Mouse (Mus musculus) brain, embryonic 14.5 days (tissue): ENCODE measurements around the gene Stk31. TPM values are rescaled to one million over a fixed set of nuclear protein-coding genes. Genes with fewer than 3 reads are reported as not detected.

Experiments used
- DNase-seq: peaks from one replicate; pipeline ENCODE4 v3.0.0-alpha.2; 2011; ENCODE audit warnings: low read depth
- CTCF ChIP-seq: fragments of 200-500 bp; IDR thresholded peaks from 2 replicates; pipeline ENCODE4 v1.5.1; 2012; ENCODE audit warnings: inconsistent platforms, mild to moderate bottlenecking, moderate library complexity, borderline replicate concordance; ENCODE audit not compliant: insufficient read depth, insufficient read length; ENCODE audit errors: extremely low read depth
- POLR2A ChIP-seq: fragments of 200-500 bp; IDR thresholded peaks from 2 replicates; pipeline ENCODE4 v1.6.1; 2012; ENCODE audit warnings: mild to moderate bottlenecking, inconsistent platforms, borderline replicate concordance; ENCODE audit not compliant: poor library complexity, insufficient read depth, insufficient read length, severe bottlenecking; ENCODE audit errors: extremely low read depth
- polyA plus RNA-seq: library from polyadenylated mRNA; depleted of rRNA; stranded (reverse); fragments of >200 nt; gene quantifications from 2 replicates; pipeline ENCODE4 v1.2.3, GENCODE M21; 2012; rRNA removed

Stk31 gene
- 0.03 and 0.11 TPM in 2 replicates for polyA plus RNA-seq

DNA sequence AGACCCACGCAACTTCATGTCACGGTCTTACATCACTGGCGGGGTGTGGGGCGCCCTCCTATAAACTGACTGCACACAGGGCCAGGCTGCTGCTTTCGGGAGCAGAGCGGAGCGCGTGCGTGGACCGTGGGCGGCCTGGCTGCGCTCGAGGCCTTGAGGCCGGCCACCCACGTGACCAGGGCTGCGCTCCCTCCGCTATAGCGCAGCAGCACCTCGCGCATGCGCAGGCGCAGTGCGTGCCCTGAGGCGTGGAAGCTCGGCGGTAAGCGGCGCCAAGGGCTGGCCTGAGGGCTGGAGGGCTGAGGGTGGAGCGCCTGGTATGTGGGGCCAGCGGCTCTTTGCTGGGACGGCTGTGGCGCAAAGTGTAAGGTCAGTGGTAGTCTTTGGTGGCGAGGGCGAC is at the start of gene Stk31:
Gene Stk31, plus strand, starts transcription at position 289 of the 400 bp plus-strand sequence.
- TF ChIP-seq CTCF: no peak
- TF ChIP-seq POLR2A: no peak
- no peak for DNase-seq

DNA sequence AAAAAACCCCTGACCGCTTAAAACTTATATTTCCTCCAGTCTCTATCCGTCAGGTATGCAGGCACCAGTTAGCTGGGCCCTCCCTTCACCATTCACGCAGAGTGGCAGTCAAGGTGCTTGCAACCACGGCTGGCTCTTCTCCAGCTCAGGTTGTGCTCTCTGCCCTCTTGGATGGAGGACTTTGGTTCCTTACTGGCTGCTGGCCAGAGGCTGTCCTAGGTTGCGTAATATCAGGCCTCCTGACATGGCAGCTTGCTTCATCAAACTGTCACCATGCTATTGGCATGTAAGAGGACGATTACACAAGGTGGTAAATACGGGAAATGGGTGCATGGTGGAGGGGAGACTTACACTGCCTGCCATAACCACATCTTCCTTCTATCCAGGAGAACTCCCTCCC is 45.6 kb upstream of the Stk31 start:
- no peak for TF ChIP-seq CTCF
- no peak for TF ChIP-seq POLR2A
- DNase-seq: no peak

DNA sequence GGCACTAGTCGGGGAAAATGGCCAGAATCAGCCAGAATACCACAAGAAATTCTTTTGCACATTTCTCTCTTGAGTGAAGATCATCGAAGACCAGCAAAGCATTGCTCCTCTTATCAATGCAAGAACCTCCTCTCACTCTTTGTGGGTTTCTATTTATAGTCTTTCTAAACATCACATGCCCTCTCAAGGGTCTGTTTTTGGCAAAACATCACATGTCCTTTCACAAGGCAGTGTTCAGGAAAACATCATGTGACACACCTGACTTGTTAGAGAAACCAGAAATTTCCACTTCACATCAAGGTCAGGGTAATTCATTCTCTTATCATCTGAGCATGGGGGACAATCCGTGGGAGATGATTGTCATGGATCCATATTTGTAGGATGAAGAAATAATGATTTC is 40.8 kb upstream of the Stk31 start:
- TF ChIP-seq POLR2A (no peak), CTCF (no peak)
- no peak for DNase-seq

DNA sequence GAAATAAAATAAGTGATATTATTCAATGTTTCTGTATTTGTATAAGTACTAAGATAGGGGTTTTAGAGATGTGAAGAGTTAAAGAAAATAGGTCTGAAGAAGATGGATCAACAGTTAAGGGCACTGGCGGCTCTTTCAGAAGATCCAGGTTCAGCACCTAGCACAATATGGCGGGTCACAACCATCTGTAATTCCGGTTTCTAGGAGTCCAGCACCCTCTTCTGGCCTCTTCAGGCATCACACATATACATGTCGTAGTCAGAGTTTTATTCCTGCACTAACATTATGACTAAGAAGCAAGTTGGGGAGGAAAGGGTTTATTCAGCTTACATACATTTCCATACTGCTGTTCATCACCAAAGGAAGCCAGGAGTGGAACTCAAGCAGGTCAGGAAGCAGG is 40.2 kb upstream of the Stk31 start:
- DNase-seq: no peak

DNA sequence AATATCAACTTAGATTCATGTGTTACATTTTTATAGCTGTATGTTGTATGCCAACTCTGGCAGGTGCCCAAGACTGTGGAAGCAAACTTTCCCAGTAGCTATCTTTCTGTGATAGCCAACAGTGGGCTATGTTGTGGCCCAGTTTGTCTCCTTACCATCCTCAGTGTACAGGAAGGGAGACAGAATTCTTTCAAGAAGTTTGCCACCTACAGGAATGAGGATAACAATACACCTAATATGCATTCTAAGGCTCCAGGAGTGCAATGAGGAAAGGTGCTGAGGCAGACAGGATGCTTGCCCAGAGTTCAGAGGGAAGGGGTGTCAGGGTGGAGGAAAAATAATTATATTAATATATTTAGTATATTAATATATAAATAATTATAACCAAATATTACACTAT is 35.0 kb upstream of the Stk31 start:
- no peak for DNase-seq
- no peak for TF ChIP-seq POLR2A
- peak; percentile 6; the same call in 1 of the 2 replicates for TF ChIP-seq CTCF

More for the DNA sequence above, 40.2 kb upstream of the Stk31 start:
- TF ChIP-seq POLR2A (no peak), CTCF (no peak)

DNA sequence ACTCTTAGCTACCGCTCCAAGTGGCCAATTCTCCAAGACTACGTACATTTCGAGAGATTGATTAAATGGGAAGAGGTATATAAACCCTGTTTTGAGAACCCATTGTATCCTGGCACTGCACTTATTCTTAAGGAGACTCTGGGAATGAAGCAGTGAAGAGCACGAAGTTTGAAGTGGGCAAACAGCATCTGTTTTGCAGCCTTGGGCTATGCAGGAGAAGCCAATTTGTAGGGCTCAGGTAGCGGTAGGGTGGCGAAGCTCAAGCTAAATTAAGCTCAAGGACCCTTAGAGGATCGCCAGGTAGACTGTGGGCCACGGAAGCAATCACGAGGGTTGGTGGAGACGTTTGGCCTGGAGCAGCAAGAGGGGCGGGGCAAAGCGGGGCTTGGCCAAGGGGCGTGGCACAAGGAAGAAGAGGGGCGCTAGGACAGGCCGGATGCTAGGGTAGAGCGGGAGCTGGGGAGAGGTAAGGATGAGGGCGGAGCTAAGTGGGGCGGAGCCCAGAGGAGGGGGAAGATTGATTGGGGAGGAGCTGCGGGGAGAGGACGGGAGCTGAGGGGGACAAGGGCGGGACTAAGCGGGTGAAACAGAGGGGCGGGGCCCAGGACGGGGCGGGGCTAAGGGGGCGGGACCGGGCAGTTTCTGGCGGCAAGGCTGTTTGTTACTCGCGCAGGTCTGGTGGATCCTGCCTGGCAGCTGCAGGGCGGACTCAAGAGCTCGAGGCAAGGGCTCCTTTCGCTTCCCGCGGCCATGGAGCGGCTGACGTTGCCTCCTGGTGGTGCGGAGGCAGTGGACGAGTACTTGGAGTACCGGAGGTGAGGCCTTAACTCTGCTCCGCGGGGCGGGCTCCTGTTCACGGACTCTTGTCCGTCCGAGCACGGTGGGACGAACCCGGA is 28.0 kb upstream of the Stk31 start, which contains the start of gene Fam221a:
Gene Fam221a, plus strand, starts transcription at position 581 of the 896 bp plus-strand sequence.
- DNase-seq: peak; percentile 97
- TF ChIP-seq POLR2A (peak; percentile 37; the same call in 1 of the 2 replicates), CTCF (0 out of 2 replicates have a peak, but pooled peaks have one; percentile 14)

DNA sequence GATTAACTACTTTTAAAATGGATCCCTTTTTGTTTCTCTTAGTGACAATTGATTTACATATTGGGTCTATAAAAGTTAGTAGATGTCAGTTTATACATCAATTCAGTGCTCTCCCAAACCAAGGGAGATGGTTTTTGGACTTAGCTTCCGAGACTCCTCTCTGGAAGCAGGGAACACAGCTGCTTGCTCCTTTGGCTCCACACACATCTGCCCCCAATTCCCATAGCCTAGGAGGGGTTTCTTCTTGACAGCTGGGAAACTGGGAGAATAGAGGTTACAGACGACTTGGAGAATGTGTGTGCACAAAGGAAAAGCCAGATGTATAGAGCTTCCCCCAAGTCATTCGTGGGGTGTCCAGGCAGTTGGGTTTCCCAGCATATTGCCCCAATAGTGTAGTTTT is 27.2 kb upstream of the Stk31 start:
- DNase-seq: peak; percentile 18

DNA sequence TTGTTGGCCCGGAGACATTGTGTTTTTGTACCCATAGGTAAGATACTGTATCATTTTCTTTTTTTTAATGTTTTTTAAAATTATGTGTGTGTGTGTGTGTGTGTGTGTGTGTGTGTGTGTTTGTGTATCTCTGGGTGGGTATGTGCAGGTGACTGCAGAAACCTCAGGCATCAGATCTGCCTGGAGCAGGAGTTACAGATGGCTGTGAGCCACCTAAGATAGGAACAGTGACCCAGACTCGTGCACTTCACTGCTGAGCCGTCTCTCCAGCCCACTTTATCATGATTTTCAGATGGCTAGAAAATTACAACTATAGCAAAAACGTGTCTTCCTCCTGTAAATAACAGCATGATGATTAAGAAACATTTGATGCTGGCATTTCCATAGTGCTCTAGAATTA is 22.7 kb upstream of the Stk31 start:
- TF ChIP-seq CTCF (no peak), POLR2A (no peak)
- DNase-seq: no peak

More for the DNA sequence above, 27.2 kb upstream of the Stk31 start:
- TF ChIP-seq POLR2A (no peak), CTCF (no peak)

DNA sequence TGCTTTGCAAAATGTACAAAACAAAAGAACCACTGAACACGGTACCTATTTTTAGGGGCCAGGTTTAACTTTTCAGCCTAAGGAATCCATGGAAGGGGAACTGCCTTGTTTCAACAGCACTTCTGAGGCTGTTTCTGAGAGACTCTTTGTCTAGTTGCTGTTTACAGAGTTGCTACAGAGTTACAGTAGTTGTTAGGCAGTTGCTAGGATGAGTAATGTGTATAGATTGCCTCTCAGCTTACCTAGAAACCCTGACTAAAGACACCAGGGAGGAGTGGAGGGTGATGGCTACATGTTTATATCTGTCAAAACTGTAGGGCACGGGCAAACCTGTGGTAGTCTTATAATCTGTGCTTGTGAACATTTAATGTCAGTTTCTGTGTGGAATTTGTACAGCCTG is 21.5 kb upstream of the Stk31 start:
- TF ChIP-seq POLR2A: no peak
- no peak for TF ChIP-seq CTCF
- DNase-seq: peak; percentile 22

DNA sequence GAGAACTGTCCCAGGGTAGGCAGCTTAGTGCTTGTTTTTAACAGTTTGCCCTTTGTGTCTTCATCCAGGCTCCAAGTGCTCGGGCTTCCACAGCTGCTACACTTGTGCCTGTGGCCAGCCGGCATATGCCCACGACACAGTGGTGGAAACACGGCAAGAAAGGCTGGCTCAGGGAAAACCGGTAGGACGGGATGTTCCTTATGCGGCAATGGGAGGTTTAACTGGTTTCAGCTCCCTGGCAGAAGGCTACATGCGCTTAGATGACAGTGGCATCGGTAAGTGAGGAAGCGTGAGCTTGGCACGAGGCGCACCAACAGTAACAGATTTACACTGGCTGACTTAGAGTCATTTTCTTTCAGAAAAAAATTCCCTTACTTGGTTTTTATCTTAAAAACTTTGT is 17.1 kb upstream of the Stk31 start:
- DNase-seq: no peak
- TF ChIP-seq POLR2A: no peak
- TF ChIP-seq CTCF: no peak

DNA sequence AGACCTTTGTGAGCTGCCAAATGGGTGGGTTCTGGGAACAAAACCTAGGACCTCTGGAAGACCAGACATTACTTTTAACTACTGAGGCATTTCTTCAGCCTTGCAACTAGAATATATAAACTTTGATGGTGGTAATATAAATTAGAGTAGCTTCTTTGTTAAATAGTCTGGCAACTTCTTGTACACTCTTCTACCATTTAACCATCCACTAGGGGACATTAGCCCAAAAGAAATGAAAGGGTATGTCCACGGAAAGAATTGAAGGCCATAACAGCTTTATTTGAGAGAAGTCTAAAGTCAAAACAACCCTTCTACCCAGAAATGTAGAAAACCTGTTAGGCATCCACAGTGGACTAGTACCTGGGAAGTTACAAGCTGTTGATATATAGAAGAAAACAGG is 1.1 kb upstream of the Stk31 start:
- no peak for DNase-seq
- TF ChIP-seq CTCF: no peak
- TF ChIP-seq POLR2A: no peak

DNA sequence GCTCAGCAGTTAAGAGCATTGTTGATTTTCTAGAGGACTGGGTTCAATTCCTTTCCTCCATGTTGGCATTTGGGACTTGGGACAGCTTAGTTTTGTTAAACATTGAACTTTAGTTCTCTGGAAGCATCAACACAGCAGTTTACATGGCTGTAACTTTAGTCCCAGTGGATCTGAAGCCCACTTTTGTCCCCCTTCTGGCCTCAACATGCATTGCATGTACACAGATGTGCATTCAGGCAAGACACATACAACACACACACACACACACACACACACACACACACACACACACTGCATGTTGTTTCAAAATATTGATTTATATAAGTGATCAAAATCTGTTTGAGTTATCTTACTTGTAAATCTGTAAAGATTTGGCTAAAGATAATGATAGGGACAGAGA is 2.1 kb downstream of the Stk31 start:
- peak; percentile 48 for DNase-seq
- TF ChIP-seq CTCF: peak; percentile 45; the same call in 1 of the 2 replicates
- TF ChIP-seq POLR2A: no peak

DNA sequence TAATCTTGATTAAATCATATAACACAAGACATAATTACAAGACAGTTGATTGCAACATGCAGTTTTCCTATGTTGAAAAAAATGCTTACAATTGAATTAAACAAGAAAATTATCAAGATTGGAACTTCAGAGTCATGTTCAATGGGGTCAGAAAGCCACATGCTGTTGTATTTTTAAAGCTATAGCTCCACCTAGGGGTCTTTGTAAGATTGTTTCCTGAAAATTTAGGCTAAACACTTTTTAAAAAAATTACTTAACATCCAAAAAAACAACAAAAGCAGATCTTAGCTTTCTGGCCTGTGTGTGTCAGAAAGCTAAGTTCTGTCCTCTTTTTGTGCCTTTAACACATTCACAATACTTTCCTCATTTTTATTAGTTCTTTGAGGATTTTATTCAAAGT is 3.0 kb downstream of the Stk31 start:
- TF ChIP-seq POLR2A (no peak), CTCF (0 out of 2 replicates have a peak, but pooled peaks have one; percentile 18)
- DNase-seq: peak; percentile 76
